Mouse (Mus musculus): Measurements from ENCODE around the gene Epb42. TPM values are rescaled to one million over a fixed set of nuclear protein-coding genes. Genes with fewer than 3 reads are reported as not detected.
"Not testable (repeated sequence)": the region's sequence is repeated elsewhere in the genome, so short reads cannot be mapped to it uniquely, and the experiment has no call there.

Epb42 gene
- polyA plus RNA-seq, 3 experiments from 2014 or later = 0.54 to 1.2 (median 0.66) TPM

DNA sequence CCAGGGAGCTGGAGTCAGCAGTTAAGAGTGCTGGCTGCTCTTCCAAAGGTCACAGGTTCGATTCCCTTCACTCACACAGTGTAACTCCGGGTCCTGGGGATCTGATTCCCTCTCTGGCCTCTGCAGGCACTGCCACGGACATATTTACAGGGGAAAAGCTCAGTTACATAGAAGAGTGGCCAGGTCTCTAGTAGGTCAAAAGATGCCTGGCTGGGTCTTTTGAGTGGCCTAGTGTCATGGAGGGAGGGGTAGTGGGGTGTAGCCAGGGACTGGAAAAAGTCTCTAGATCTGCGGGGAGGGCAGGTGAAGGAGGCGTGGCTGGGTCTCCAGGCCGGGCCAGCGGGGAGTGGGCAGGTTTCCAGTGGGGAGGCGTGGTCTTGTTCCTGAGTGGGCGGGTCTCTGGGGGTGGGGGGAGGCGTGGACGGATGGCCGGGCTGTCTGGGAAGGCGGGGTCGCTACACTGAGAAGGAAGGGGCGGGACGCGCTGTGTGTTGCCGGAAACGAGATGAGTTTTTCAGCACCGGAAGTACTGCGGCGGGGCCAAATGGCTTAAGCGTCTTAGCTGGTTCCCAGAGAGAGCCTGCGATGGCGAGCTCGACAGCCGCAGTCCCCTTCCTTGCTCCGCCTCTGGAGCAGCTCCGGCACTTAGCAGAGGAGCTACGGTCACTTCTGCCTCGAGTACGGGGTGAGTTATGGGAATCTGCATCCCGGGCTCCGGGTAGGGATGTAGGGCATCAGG lies 28.8 kb downstream of the Epb42 start, which contains the start of gene Ccndbp1:
TSS of gene Ccndbp1 (plus strand) at position 479 of the 739 bp plus-strand sequence.
- peak; percentile 98 for ATAC-seq

DNA sequence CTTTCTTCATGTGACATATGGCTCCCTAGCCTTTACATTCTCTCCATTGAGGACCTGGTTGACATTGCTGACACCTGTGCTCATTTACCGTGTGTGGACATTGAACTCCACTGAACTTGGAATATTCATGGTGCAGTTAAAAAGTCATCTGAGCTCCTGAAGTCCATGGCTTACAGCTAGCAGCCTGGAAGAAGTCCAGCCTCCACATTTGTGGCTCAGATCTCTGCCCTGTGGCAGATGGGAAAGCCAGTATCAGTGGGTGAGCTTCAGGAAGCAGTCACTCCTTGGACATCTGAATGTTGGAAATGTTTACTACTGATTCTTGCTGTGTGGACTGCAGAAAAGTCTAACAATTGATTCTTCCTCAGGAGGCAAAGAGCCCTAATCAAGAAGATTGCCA lies 29.9 kb downstream of the Epb42 start:
- ATAC-seq = no peak

DNA sequence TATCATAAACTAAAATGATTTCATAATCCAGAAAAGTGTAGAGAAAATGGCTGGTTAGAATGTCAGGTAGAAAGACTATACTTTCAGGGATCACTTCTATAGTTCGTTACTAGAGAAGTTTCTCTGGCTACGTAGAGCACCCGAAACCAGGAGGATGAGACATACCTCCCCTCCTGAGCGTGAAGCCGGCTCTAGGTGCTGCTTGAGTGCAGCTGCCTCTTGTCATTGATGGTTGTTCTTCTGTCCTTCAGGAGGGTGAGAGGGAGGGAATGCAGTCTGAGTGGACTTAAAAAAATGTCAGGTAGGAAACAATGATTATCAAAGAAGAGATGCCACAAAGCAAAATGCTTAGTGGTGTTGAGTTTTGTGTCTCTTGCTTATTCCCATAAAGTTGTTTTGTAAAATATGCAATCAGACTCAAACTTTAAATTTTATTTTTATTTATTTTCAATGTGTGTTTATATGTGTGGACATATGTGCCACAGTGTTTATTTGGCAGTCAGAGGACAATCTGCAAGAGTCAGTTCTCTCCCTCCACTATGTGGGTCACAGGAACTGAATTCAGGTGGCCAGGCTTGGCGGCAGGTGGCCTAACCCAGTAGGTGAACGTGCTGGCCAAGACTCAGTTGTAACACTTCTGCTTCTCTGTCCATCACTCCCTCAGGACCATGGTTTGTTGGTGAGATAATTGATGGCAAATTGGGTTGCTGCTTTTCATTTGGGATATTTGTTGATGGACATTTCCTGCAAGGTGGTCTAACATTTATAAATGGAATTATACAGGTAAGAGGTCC lies 32.7 kb downstream of the Epb42 start:
- no peak for ATAC-seq

DNA sequence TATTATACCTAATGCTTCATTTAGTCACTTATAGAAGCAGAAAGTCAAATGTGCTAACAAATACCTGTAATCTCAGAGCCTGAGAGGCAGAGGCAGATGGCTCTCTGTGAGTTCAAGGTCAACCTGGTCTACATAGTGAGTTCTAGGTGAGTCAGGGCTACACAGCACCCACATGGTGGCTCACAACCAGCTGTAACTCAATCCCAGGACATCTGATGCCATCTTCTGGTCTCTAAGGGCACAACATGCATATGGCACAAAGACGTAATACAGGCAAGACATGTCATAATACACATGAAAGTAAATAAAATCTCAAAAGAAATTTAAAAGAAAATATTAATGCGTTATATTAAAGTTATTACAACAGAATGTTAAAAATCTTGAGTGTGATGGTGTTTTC lies 33.3 kb downstream of the Epb42 start:
- ATAC-seq = no peak

DNA sequence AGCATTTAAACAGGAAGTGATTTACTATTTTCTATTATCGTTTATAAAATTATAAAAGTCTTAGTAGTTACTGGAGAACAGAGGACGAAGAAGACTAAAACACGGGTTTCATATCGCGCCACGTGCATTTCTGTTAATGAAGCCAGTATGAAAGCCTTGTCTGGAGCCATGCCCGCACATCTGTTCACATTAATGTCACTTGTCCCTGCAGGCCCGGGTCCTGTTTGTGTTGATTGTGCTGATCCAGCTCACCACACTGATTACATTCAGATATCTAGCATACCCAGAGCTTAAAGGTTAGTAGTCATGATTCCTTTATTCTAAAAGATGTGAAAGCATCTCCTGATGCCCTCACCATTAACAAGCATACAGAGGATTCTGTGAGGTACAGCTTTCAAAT lies 38.0 kb downstream of the Epb42 start:
- ATAC-seq = no peak

DNA sequence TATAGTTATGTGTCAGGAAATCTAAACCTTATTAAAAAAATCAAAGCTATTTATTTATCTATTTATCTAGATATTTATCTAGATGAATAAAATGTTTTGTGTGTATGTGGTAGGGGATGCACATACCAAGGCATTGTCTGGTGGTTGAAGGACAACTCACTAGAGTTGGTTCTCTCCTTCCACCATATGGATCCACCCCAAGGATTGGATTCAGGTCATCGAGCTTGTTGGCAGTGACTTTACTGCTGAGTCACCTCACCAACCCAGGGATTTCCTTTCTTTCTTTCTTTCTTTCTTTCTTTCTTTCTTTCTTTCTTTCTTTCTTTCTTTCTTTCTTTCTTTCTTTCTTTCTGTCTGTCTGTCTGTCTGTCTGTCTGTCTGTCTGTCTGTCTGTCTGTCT lies 40.3 kb downstream of the Epb42 start:
- not testable (repeated sequence) for ATAC-seq

DNA sequence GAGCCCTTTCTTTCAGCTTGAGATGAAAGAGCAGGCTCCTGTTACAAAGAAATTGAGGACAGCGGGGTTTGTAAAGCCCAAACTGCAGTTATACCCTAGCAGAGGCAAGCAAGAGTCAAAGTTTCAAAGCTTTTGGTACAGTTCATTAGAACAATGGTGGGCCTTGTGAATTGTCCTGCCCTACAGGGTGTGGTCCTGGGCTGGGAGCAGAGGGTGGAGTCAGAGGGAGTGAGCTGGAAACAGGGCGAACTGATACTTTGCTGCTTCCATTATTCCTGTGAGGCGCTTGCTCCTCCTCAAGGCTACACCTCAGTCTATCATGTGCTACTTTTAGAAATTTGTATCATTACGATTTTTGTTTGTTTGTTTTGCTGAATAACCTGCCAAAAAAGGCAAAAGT lies 45.7 kb downstream of the Epb42 start:
- ATAC-seq = no peak

DNA sequence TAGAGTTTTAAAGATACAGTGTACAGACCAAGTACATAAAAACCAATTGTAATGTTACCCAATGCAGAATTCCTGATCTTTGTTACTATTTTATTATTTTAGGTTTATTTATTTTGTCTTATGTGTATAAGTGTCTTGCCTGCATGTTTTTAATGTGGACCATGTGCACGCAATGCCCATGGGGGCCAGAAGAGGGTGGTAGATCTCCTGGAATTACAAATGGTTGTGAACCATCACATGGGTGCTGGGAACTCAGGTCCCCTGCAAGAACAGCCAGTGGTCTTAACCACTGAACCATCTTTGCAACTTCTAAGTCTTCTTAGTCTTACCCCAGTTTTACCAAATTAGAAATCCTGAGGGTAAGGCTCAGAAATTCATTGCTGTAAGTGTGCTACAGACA lies 51.6 kb downstream of the Epb42 start:
- ATAC-seq = no peak

DNA sequence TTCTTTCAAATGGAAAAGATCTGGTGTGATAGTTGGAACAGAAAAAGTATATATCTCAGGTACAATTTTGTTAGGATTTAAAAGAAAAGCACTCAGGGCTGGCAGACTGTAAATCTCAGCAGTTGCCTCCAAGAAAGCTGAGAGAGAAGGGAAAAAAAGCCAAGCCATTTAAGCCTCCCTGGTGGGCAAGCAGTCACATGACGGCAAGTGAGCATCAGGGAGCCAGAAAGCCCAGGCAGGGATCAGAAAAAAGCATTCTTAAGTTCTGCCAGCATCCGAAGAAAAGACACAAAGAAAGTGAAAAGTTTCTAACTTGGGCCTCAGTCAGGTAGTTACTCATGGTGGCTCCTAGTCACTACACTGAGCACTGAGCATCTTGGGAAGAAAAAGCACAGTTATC lies 53.3 kb downstream of the Epb42 start:
- ATAC-seq = no peak

DNA sequence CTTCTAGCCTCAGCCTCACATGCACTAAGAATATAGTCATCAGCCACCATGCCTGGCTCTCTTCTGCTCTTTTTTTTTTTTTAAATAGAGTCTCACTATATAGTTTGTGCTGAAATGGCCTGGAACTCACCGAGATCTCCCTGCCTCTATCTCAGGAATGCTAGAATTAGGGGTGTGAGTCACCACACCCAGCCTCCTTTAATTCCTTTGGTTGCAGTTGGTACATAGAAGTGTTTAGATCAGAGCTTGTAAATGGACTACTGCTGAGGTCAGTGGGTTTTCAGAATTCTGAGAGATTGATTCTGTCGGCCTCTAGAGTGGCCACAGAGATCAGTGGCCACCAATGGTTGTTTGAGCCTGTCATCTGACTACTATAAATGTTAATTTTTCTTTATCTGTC lies 56.0 kb downstream of the Epb42 start:
- no peak for ATAC-seq

DNA sequence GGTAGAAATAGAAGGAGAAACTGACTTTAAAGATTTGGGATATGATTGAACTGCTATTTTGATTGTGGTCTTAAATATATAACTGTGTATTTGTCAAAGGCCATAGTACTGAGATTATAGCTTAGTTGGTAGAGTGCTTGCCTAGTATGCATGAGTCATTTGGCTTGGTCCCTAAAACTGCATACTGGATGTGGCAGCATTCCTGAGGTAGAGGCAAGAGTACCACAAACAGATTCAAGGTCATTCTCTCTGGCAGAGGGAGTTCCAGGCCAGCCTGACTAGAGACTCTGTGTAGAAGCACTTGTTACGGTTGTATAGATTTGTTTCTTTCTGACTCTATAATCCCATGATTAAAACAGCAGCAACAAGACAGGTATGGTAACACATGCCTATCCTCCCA lies 57.1 kb downstream of the Epb42 start:
- ATAC-seq = no peak

DNA sequence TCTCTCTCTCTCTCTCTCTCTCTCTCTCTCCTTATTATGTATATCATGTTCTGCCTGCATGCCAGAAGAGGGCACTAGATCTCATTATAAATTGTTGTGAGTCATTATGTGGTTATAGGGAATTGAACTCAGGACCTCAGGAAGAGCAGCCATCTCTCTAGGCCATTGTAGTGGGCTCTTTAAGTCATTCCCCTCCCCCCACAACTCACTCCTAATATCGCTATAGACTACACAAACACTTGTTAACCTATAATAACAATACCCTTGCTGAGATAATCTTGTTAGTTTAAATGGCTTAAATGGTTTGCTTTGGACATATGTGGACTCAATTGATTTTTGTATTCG lies 58.2 kb downstream of the Epb42 start:
- peak; percentile 41 for ATAC-seq

DNA sequence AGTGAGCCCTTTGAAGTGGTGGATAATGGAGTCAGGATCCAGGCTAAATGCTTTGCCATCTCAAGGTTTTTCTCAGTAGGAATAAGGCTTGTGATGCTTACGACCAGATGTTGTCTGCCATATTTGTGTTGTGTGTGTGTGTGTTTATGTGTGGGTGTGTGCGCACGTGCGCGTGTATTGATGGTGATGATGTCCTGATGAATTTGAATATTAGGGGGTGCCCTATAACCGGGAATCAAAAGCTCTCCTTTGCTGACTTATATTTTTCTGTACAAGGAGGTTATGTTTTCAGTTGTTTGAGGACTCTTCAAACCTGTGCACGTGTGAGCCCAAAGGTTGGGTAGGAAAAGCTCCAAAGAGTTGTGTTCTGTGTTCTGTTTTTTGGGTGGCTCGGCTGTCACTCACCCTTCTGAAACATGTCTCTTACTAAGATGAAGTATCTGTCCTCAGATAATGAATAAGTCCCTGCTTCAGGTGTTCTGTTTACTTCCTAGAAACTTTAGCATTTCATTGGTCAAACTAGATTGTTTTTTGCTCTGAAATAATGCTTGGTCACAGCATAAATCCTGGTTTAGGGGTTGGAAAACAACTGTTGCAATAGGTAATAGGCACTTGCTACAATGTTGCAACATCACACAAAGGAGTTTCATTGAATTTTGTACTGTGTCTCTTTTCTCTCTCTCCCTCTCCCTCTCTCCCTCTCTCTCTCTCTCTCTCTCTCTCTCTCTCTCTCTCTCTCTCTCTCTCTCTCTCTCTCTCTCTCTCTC lies 58.8 kb downstream of the Epb42 start:
- no peak for ATAC-seq

DNA sequence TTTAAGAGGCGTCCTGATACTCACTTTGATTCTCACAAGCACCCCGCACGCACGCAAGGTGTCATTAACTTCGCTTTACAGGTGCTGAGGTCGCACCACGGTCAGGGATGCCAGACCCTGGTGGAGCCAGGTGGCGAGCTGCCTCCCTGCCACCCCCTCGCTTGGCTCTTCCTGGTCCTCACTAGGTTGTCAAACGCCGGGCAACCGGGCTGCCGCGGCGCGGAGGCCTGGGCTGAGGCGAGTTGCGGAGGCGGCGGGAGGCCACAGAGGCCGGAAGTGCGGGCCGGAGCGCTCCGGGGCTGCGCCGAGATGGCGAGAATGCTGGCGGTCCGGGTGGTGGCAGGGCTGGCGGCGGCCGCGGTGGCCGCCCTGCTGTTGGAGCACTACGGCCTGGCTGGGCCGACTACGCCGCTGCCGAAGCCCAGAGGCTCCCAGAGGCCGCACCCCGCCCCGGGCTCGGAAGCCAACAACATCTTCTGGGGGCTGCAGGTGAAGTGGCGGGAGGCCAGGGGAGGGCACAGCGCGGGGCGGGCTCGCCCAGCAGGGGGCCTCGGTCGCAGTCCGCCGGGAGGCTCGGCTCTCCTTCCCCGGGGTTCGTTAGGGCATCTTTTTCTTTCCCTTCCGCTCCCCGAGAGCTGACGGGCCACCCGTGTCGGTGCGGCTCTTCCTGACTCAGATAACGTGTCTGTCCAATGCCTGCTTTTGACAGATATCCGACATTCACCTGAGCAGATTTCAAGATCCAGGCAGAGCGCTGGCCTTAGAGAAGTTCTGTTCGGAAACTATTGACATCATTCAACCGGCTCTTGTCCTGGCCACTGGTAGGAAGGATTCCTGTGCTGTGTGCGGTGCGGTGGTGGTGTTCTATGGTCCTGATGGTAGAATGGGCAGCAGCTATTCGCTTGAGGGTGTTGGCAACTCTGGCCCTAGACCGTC lies 59.6 kb downstream of the Epb42 start, which contains the start of gene Tmem62:
TSS of gene Tmem62 (plus strand) at position 28 of the 936 bp plus-strand sequence.
- peak; percentile 68 for ATAC-seq

DNA sequence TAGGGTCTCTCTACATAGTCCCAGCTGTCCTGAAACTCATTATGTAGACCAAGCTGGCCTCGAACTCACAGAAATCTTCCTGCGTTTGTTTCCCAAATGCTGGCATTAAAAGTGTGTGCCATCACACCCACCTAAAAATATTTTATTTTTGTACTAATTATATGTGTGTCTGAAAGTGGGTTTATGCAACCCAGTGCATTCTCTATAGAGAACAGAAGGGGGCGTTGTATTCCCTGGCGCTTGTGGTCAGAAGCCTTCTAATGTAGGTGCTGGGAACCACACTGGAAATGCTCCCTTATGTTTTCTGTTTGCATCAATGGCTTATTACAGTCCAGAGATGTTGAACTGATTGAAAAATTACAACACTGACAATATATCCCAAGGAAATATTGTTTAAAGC lies 60.6 kb downstream of the Epb42 start:
- no peak for ATAC-seq

DNA sequence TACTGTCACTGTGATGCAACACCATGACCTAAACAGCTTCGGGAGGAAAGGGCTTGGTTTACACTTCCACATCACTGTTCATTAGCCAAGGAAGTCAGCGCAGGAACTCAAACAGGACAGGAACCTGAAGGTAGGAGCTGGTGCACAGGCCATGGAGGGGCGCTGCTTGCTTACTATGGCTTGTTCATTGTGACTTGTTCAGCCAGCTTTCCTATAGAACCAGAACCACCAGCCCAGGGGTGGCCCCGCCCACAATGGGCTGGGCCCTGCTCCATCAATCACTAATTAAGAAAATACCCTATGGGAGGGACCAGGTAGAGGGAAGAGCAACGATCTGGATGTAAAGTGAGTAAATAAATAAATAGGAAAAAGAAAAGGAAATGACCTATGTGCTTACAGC lies 63.9 kb downstream of the Epb42 start:
- ATAC-seq = no peak

DNA sequence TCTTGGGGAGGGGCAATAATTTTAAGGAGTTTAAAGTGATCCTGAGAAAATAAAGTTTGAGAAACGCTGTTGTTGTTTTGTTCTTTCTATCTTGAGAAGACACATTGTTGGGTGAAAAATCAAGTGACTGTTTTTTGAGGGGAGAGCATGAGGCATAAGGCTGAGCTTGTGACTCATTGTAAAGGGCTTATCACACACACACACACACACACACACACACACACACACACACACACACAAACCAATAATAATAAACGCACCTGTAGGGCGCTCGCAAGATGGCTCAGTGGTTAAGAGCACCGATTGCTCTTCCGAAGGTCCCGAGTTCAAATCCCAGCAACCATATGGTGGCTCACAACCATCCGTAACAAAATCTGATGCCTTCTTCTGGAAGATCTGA lies 64.6 kb downstream of the Epb42 start:
- ATAC-seq = not testable (repeated sequence)

DNA sequence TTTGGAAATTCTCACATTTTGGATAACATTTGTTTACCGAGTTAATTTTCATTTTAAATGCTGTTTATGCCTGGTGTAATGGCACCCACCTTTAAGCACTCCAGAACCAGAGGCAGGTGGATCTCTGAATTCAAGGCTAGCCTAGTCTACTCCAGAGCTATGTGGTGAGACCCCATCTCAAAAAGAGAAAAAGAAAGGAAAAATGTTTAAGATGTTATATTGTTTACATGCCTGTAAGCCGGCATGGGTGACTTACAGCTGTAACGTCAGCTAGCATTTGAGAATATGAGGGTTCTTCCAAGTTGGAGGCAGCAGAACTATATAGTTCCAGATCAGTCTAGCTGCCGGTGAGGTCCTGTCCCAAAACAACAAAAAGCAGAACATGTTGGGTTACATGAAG lies 65.1 kb downstream of the Epb42 start:
- no peak for ATAC-seq

DNA sequence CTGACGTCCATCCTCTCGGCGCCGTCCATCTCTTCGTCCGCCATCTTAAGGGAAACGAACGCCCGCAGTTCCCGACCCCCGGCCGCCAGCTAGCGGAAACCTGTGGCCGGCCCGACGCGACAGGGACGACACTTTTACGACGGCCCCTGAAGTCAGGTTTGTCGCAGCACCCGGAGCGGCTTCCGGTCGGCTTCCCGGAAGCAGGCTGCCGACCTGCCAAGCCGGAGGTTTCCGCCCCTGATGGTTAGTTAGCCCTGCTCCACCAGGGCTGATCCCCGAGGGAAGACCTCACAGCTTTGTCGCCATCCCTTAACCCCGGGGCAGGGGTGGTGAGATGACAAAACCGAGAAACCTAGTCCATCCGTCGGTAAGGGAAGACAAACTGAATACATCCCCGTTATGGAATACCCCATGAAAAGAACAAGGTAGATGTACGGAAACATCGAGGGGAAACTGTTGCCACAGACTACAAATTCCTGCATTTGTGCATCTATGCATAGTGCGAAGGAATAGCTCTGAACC lies 66.3 kb downstream of the Epb42 start, which contains the start of gene Ubr1:
TSS of gene Ubr1 (minus strand) at position 157 of the 522 bp plus-strand sequence.
- peak; percentile 92 for ATAC-seq

DNA sequence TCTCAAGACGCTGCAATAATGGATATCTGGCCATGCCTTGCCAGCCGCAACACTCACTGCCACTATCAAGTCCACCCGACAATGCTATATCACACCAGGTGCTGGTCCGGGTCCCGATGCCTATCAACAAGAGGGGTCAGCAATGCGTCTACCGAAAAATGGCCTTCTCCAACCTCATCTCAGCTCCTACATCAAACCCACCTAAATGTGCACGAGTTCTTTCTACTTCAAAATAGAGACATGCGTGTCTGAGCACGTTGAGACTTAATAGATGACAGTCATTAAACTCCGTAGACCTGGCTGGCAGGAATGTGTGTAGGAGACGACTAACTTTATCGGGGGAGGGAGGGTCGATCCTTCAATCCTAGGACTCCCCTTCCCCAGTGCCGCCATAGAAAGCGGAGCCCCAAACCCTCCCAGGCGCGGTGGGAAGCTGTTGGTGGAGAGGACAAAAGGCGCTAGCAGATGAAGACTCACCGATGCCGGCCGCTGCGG lies 66.8 kb downstream of the Epb42 start:
- ATAC-seq = no peak

Data from inflammation-experienced regulatory T-cells, adult 6 months (primary cell).